Mouse (Mus musculus): Measurements from ENCODE around the gene Hps6.

Hps6 gene

GRCm38 (mm10) chr19:46029652-46030051 lies 26.3 kb downstream of the Hps6 start:
- CTCF ChIA-PET: interaction anchor here (0.7 kb wide), 1 partner anchor 22 kb away, joined by 10 read pairs; no protein-coding TSS in a partner anchor

GRCm38 (mm10) chr19:46030196-46030983 lies 27.1 kb downstream of the Hps6 start:
- CTCF ChIA-PET: interaction anchor here (0.6 kb wide), 1 partner anchor 10 kb away, joined by 6 read pairs; no protein-coding TSS in a partner anchor

GRCm38 (mm10) chr19:46031689-46032432 lies 28.6 kb downstream of the Hps6 start:
- CTCF ChIA-PET: no interaction called here

GRCm38 (mm10) chr19:46032731-46033510 lies 29.6 kb downstream of the Hps6 start:
- CTCF ChIA-PET: no interaction called here

- CTCF ChIA-PET: no interaction called here
Observed at GRCm38 (mm10) chr19:46033911-46034310, 30.6 kb downstream of the Hps6 start.

GRCm38 (mm10) chr19:46035971-46036370 lies 32.7 kb downstream of the Hps6 start:
- CTCF ChIA-PET: no interaction called here

- CTCF ChIA-PET: interaction anchor here (0.5 to 0.6 kb wide), 3 partner anchors 492 to 859 kb away, joined by 3 to 6 read pairs (median 6); no protein-coding TSS in a partner anchor
Observed at GRCm38 (mm10) chr19:46036477-46037242, 33.4 kb downstream of the Hps6 start.

GRCm38 (mm10) chr19:46037243-46037924 lies 34.1 kb downstream of the Hps6 start:
- CTCF ChIA-PET: interaction anchor here (0.5 kb wide), 1 partner anchor 860 kb away, joined by 6 read pairs; no protein-coding TSS in a partner anchor

- CTCF ChIA-PET: interaction anchor here (0.6 kb wide), 1 partner anchor 250 kb away, joined by 3 read pairs; no protein-coding TSS in a partner anchor
Observed at GRCm38 (mm10) chr19:46037925-46038850, 34.9 kb downstream of the Hps6 start.

GRCm38 (mm10) chr19:46038851-46039260 lies 35.5 kb downstream of the Hps6 start:
- CTCF ChIA-PET: interaction anchor here (0.6 kb wide), 2 partner anchors 50 to 878 kb away, joined by 3 to 4 read pairs; no protein-coding TSS in a partner anchor

- CTCF ChIA-PET: interaction anchor here (0.6 kb wide), 2 partner anchors 49 to 879 kb away, joined by 3 to 4 read pairs; no protein-coding TSS in a partner anchor
Observed at GRCm38 (mm10) chr19:46039478-46039877, 36.2 kb downstream of the Hps6 start.

- CTCF ChIA-PET: interaction anchor here (0.7 to 1.1 kb wide), 2 partner anchors 9 to 16 kb away, joined by 3 to 6 read pairs; no protein-coding TSS in a partner anchor
Observed at GRCm38 (mm10) chr19:46040149-46040902, 37.0 kb downstream of the Hps6 start.

GRCm38 (mm10) chr19:46041299-46041932 lies 38.1 kb downstream of the Hps6 start:
- CTCF ChIA-PET: no interaction called here

GRCm38 (mm10) chr19:46041933-46042475 lies 38.7 kb downstream of the Hps6 start:
- CTCF ChIA-PET: no interaction called here

- CTCF ChIA-PET: no interaction called here
Observed at GRCm38 (mm10) chr19:46042476-46043011, 39.2 kb downstream of the Hps6 start.

- CTCF ChIA-PET: interaction anchor here (0.6 kb wide), 2 partner anchors 55 to 363 kb away, joined by 3 to 4 read pairs; no protein-coding TSS in a partner anchor
Observed at GRCm38 (mm10) chr19:46043380-46043779, 40.1 kb downstream of the Hps6 start.
